Mouse (Mus musculus): Measurements from ENCODE around the gene Dnajc16.

GRCm38 (mm10) chr4:141779828-141780227 is 10.9 kb downstream of the Dnajc16 start:
- TF ChIP-seq EP300 (IDR thresholded peaks at IDR 0.05) = no peak
- TF ChIP-seq CTCF (IDR thresholded peaks at IDR 0.05) = no peak
